9 mouse cellular contexts compared by ENCODE assay signal in genomic region chr4:152221411-152221887, GRCm38 (mm10). TPM values are rescaled to one million over a fixed set of nuclear protein-coding genes. Genes with fewer than 3 reads are reported as not detected.
DNase-seq lines count a peak whose midpoint lies in the region; ATAC-seq and TF ChIP-seq lines count a peak whose summit lies in the region.
"Had no signal": no experiment of that assay in that cellular context is flagged by ENCODE, and none has a peak within 500 bp of the region (broad histone marks: within the 10 kb centered on the region; RNA-seq: fewer than 3 reads in every experiment).

No protein-coding gene starts in this region.

- no peak overlapping the region for H3K4me3 ChIP-seq in limb, embryonic 14.5 days (replicated peaks; ENCODE audit: low read length)
- no peak overlapping the region for H3K4me3 ChIP-seq in limb, embryonic 10.5 days
- H3K4me3 ChIP-seq in embryonic facial prominence, embryonic 14.5 days (ENCODE audit: low read depth, low read length) = no peak overlapping the region
- H3K4me3 ChIP-seq in intestine, embryonic 16.5 days (ENCODE audit: low read length) = no peak overlapping the region
- no peak overlapping the region for H3K4me3 ChIP-seq in midbrain, postnatal 0 days (ENCODE audit: low read depth, low read length)

- peak; percentile 39; the same call in 1 of the 2 replicates for ATAC-seq in limb, embryonic 14.5 days (ENCODE audit: low FRiP score, low read depth)
- ATAC-seq in embryonic facial prominence, embryonic 14.5 days (ENCODE audit: low read depth) = peak; percentile 88
- peak; percentile 66 for ATAC-seq in intestine, embryonic 16.5 days
- peak; percentile 72 for ATAC-seq in midbrain, postnatal 0 days (ENCODE audit: low FRiP score)

- 58% methylated on average over 9 of the region's 9 CpGs for WGBS in limb, embryonic 14.5 days
- 66% methylated on average over 9 of the region's 9 CpGs for WGBS in limb, embryonic 10.5 days
- 18% methylated on average over 8 of the region's 9 CpGs for WGBS in embryonic facial prominence, embryonic 14.5 days
- 33% methylated on average over 9 of the region's 9 CpGs for WGBS in intestine, embryonic 16.5 days
- 5% methylated on average over 9 of the region's 9 CpGs for WGBS in midbrain, postnatal 0 days

- no peak for TF ChIP-seq CTCF in midbrain, postnatal 0 days (IDR thresholded peaks at IDR 0.05)

- no peaks in the 10 kb centered on the region; the same call in 1 of the 2 replicates for H3K4me1 ChIP-seq in limb, embryonic 14.5 days (ENCODE audit: control insufficient read depth, insufficient read depth, low read length)
- H3K4me1 ChIP-seq in limb, embryonic 10.5 days = peaks cover 7% of the 10 kb centered on the region
- peaks cover 19% of the 10 kb centered on the region for H3K4me1 ChIP-seq in embryonic facial prominence, embryonic 14.5 days (ENCODE audit: control insufficient read depth, insufficient read depth, low read length)
- H3K4me1 ChIP-seq in intestine, embryonic 16.5 days (ENCODE audit: control insufficient read depth, insufficient read depth, low read length) = peaks cover 16% of the 10 kb centered on the region
- H3K4me1 ChIP-seq in midbrain, postnatal 0 days (ENCODE audit: insufficient read depth, low read length) = peaks cover 20% of the 10 kb centered on the region

- H3K9me3 ChIP-seq in limb, embryonic 14.5 days (ENCODE audit: control insufficient read depth, low read length) = no peaks in the 10 kb centered on the region
- H3K9me3 ChIP-seq in limb, embryonic 10.5 days (replicated peaks) = no peaks in the 10 kb centered on the region
- no peaks in the 10 kb centered on the region for H3K9me3 ChIP-seq in embryonic facial prominence, embryonic 14.5 days (ENCODE audit: control insufficient read depth, low read length)
- no peaks in the 10 kb centered on the region for H3K9me3 ChIP-seq in intestine, embryonic 16.5 days (ENCODE audit: control insufficient read depth, low read length)
- no peaks in the 10 kb centered on the region for H3K9me3 ChIP-seq in midbrain, postnatal 0 days (ENCODE audit: low read length)

- no peak overlapping the region for H3K4me2 ChIP-seq in limb, embryonic 14.5 days (replicated peaks; ENCODE audit: low read depth, low read length, severe bottlenecking)
- H3K4me2 ChIP-seq in embryonic facial prominence, embryonic 14.5 days (ENCODE audit: low read depth, low read length) = no peak overlapping the region
- H3K4me2 ChIP-seq in intestine, embryonic 16.5 days (ENCODE audit: low read depth, low read length) = no peak overlapping the region
- H3K4me2 ChIP-seq in midbrain, postnatal 0 days (ENCODE audit: low read depth, low read length, poor library complexity, severe bottlenecking) = peak overlapping the region; percentile 12; the same call in 1 of the 2 replicates

- no peak for TF ChIP-seq POLR2A in limb, embryonic 14.5 days (IDR thresholded peaks at IDR 0.05; ENCODE audit: borderline replicate concordance, extremely low read depth, insufficient read depth, insufficient read length)

- no peak overlapping the region for H3K9ac ChIP-seq in limb, embryonic 14.5 days (ENCODE audit: low read depth, low read length, severe bottlenecking)
- no peak overlapping the region for H3K9ac ChIP-seq in embryonic facial prominence, embryonic 14.5 days (ENCODE audit: low read depth, low read length)
- H3K9ac ChIP-seq in intestine, embryonic 16.5 days (ENCODE audit: low read depth, low read length) = peak overlapping the region; percentile 35; the same call in 1 of the 2 replicates
- peak overlapping the region; percentile 33; the same call in 1 of the 2 replicates for H3K9ac ChIP-seq in midbrain, postnatal 0 days (replicated peaks; ENCODE audit: low read length, poor library complexity, severe bottlenecking)

- no peak overlapping the region for H3K27ac ChIP-seq in limb, embryonic 14.5 days (replicated peaks; ENCODE audit: low read depth, low read length)
- H3K27ac ChIP-seq in limb, embryonic 10.5 days = no peak overlapping the region
- H3K27ac ChIP-seq in embryonic facial prominence, embryonic 14.5 days (replicated peaks; ENCODE audit: low read depth, low read length) = peak overlapping the region; percentile 73
- H3K27ac ChIP-seq in intestine, embryonic 16.5 days (ENCODE audit: low read length) = peak overlapping the region; percentile 31; the same call in 1 of the 2 replicates
- peak overlapping the region; percentile 86 for H3K27ac ChIP-seq in midbrain, postnatal 0 days (ENCODE audit: low read depth, low read length)

- peak; percentile 13 for DNase-seq in limb, embryonic 14.5 days (ENCODE audit: low spot score)
- DNase-seq in limb, embryonic 10.5 days (ENCODE audit: low spot score) = no peak
- DNase-seq in embryonic facial prominence, embryonic 14.5 days (ENCODE audit: low spot score) = peak; percentile 89
- peak; percentile 91 for DNase-seq in midbrain, postnatal 0 days (ENCODE audit: low spot score)
- DNase-seq in thymus, postnatal 25 days = no peak
- no peak for DNase-seq in natural killer cell, adult 2 months (ENCODE audit: low spot score in 2 of 2)
- DNase-seq in adrenal gland, adult 2 months = no peak

- H3K27me3 ChIP-seq in limb, embryonic 14.5 days (ENCODE audit: control insufficient read depth, insufficient read depth, low read length) = no peaks in the 10 kb centered on the region
- H3K27me3 ChIP-seq in limb, embryonic 10.5 days (ENCODE audit: low read depth, poor library complexity, severe bottlenecking) = no peaks in the 10 kb centered on the region
- H3K27me3 ChIP-seq in embryonic facial prominence, embryonic 14.5 days (replicated peaks; ENCODE audit: control insufficient read depth, insufficient read depth, low read length) = no peaks in the 10 kb centered on the region
- H3K27me3 ChIP-seq in intestine, embryonic 16.5 days (replicated peaks; ENCODE audit: control insufficient read depth, insufficient read depth, low read length) = no peaks in the 10 kb centered on the region
- no peaks in the 10 kb centered on the region for H3K27me3 ChIP-seq in midbrain, postnatal 0 days (ENCODE audit: insufficient read depth, low read length)

- no peaks in the 10 kb centered on the region for H3K36me3 ChIP-seq in limb, embryonic 14.5 days (ENCODE audit: control insufficient read depth, insufficient read depth, low read length)
- H3K36me3 ChIP-seq in limb, embryonic 10.5 days = no peaks in the 10 kb centered on the region
- 0 out of 2 replicates have a peak, but pooled peaks cover 4% of the 10 kb centered on the region for H3K36me3 ChIP-seq in embryonic facial prominence, embryonic 14.5 days (ENCODE audit: control insufficient read depth, insufficient read depth, low read length)
- no peaks in the 10 kb centered on the region for H3K36me3 ChIP-seq in intestine, embryonic 16.5 days (ENCODE audit: control insufficient read depth, insufficient read depth, low read length)
- peaks cover 31% of the 10 kb centered on the region for H3K36me3 ChIP-seq in midbrain, postnatal 0 days (ENCODE audit: insufficient read depth, low read length)

RNA-seq across cellular contexts. Expression of gene Acot7, which starts 43.5 kb away (rescaled TPM):
- polyA plus RNA-seq in limb, embryonic 14.5 days (2012; rRNA removed) = 47.7 and 50.3 TPM in 2 replicates
- polyA plus RNA-seq in limb, embryonic 14.5 days (2014; fragmentation: Nextera tagmentation; extraction: Ambion mirVana) = 47.3 and 48.4 TPM in 2 replicates
- polyA plus RNA-seq in limb, embryonic 10.5 days (2016; fragmentation: Nextera tagmentation; extraction: Ambion mirVana) = 34.8 and 36.7 TPM in 2 replicates
- 70.1 and 71.8 TPM in 2 replicates for polyA plus RNA-seq in embryonic facial prominence, embryonic 14.5 days (2014; fragmentation: Nextera tagmentation; extraction: Ambion mirVana)
- polyA plus RNA-seq in intestine, embryonic 16.5 days (2015; fragmentation: Nextera tagmentation; extraction: Ambion mirVana) = 49.4 and 52.5 TPM in 2 replicates
- 228 and 259 TPM in 2 replicates for total RNA-seq in midbrain, postnatal 0 days (2014; rRNA removed)
- 510 and 544 TPM in 2 replicates for polyA plus RNA-seq in midbrain, postnatal 0 days (2015; fragmentation: Nextera tagmentation; extraction: Ambion mirVana)
- total RNA-seq in adrenal gland, adult 2 months (2021) = 10 to 100 TPM; 43.4 to 65.0 TPM
- polyA plus RNA-seq in adrenal gland, adult 2 months (2012; rRNA removed) = 22.1 and 25.5 TPM in 2 replicates

RNA-seq across cellular contexts. Expression of gene Gpr153, which starts 52.6 kb away (rescaled TPM):
- 56.5 and 79.5 TPM in 2 replicates for polyA plus RNA-seq in limb, embryonic 14.5 days (2012; rRNA removed)
- polyA plus RNA-seq in limb, embryonic 14.5 days (2014; fragmentation: Nextera tagmentation; extraction: Ambion mirVana) = 28.6 and 33.0 TPM in 2 replicates
- 1.4 and 3.0 TPM in 2 replicates for polyA plus RNA-seq in limb, embryonic 10.5 days (2016; fragmentation: Nextera tagmentation; extraction: Ambion mirVana)
- 36.7 and 40.7 TPM in 2 replicates for polyA plus RNA-seq in embryonic facial prominence, embryonic 14.5 days (2014; fragmentation: Nextera tagmentation; extraction: Ambion mirVana)
- polyA plus RNA-seq in intestine, embryonic 16.5 days (2015; fragmentation: Nextera tagmentation; extraction: Ambion mirVana) = 3.4 and 4.7 TPM in 2 replicates
- total RNA-seq in midbrain, postnatal 0 days (2014; rRNA removed) = 138 and 149 TPM in 2 replicates
- 20.1 and 21.2 TPM in 2 replicates for polyA plus RNA-seq in midbrain, postnatal 0 days (2015; fragmentation: Nextera tagmentation; extraction: Ambion mirVana)
- 1 to 10 TPM; 3.5 to 8.3 TPM for total RNA-seq in adrenal gland, adult 2 months (2021)
- 16.6 and 22.4 TPM in 2 replicates for polyA plus RNA-seq in adrenal gland, adult 2 months (2012; rRNA removed)
- total RNA-seq: hematopoietic stem cell, adult 5-6 weeks had no signal

Comparison
In these comparisons a context has a peak if more than half of its experiments do, and no peak if none do; other contexts are left out.
1. DNase-seq: peak in limb, embryonic 14.5 days (single experiment), embryonic facial prominence, embryonic 14.5 days (single experiment) and midbrain, postnatal 0 days (single experiment); none in limb, embryonic 10.5 days (single experiment), thymus, postnatal 25 days (single experiment), natural killer cell, adult 2 months (0 of 2) and adrenal gland, adult 2 months (single experiment).
2. H3K27ac ChIP-seq: peak in embryonic facial prominence, embryonic 14.5 days (single experiment), intestine, embryonic 16.5 days (single experiment) and midbrain, postnatal 0 days (single experiment); none in limb, embryonic 14.5 days (single experiment) and limb, embryonic 10.5 days (single experiment).
3. H3K9ac ChIP-seq: peak in intestine, embryonic 16.5 days (single experiment) and midbrain, postnatal 0 days (single experiment); none in limb, embryonic 14.5 days (single experiment) and embryonic facial prominence, embryonic 14.5 days (single experiment).
4. Peak in every context shown above with its lines, with median percentiles within 50 percentile points of each other: ATAC-seq.